Mouse (Mus musculus) embryonic facial prominence, embryonic 10.5 days (tissue): Measurements from ENCODE around the gene Nfkbib. TPM values are rescaled to one million over a fixed set of nuclear protein-coding genes. Genes with fewer than 3 reads are reported as not detected.

ENCODE experiments used
- DNase-seq: peaks from one replicate; pipeline ENCODE4 v3.0.0-alpha.2; 2017; ENCODE audit warnings: low spot score
- H3K27ac ChIP-seq: fragments of 300-500 bp; sonication (generic); replicated peaks from 2 replicates; pipeline ENCODE4 v1.5.1; 2016; ENCODE audit warnings: mild to moderate bottlenecking
- H3K27me3 ChIP-seq: fragments of 300-500 bp; sonication (generic); replicated peaks from 2 replicates; pipeline ENCODE4 v1.6.1; 2016; ENCODE audit warnings: low read depth, mild to moderate bottlenecking; ENCODE audit not compliant: poor library complexity, severe bottlenecking
- H3K36me3 ChIP-seq: fragments of 300-500 bp; sonication (generic); replicated peaks from 2 replicates; pipeline ENCODE4 v1.6.1; 2016; ENCODE audit warnings: mild to moderate bottlenecking, moderate library complexity
- H3K4me1 ChIP-seq: fragments of 300-500 bp; sonication (generic); 2 replicates; pipeline ENCODE4 v1.6.1; 2016
- H3K4me3 ChIP-seq: fragments of 300-500 bp; sonication (generic); 2 replicates; pipeline ENCODE4 v1.5.1; 2016; ENCODE audit warnings: mild to moderate bottlenecking, moderate library complexity
- H3K9me3 ChIP-seq: fragments of 300-500 bp; sonication (generic); 2 replicates; pipeline ENCODE4 v1.6.1; 2016; ENCODE audit warnings: mild to moderate bottlenecking
- WGBS: fragments of 180-500 bp; shearing (Covaris S2); methylation state at CpG from one replicate; pipeline ENCODE4 v1.1.7; 2016; 5-methylcytosine and 5-hydroxymethylcytosine counted together
- polyA plus RNA-seq: library from polyadenylated mRNA; unstranded; fragments of >200 nt; fragmentation: Nextera tagmentation; extraction: Ambion mirVana; gene quantifications from 2 replicates; pipeline ENCODE4 v1.2.1, GENCODE M21; 2016

The Nfkbib gene
- polyA plus RNA-seq, 1 experiment from 2014 or later: 55.1 TPM

GRCm38 (mm10) chr7:28808957-28809393 lies 41.7 kb upstream of the Nfkbib start:
- WGBS: under 1% methylated on average over 32 of the region's 32 CpGs
- Histone ChIP-seq H3K4me1 (peaks cover 40% of the 10 kb centered on the region), H3K36me3 (peaks cover 23% of the 10 kb centered on the region)

GRCm38 (mm10) chr7:28808221-28808941 lies 41.1 kb upstream of the Nfkbib start, which contains the start of gene Hnrnpl:
TSS of gene Hnrnpl (plus strand) at chr7:28808541.
- Histone ChIP-seq H3K9me3 (no peaks in the 10 kb centered on the region), H3K4me1 (peaks cover 40% of the 10 kb centered on the region), H3K27me3 (no peaks in the 10 kb centered on the region), H3K27ac (peak within 1 kb of the TSS; percentile 100), H3K4me3 (peak within 1 kb of the TSS; percentile 93), H3K36me3 (peaks cover 17% of the 10 kb centered on the region)
- 3% methylated on average over 35 of the region's 35 CpGs for WGBS
- DNase-seq: no peak

More at GRCm38 (mm10) chr7:28808957-28809393, 41.7 kb upstream of the Nfkbib start:
- peak overlapping the region; percentile 100 for H3K27ac ChIP-seq
- H3K9me3 ChIP-seq: no peaks in the 10 kb centered on the region
- H3K27me3 ChIP-seq: no peaks in the 10 kb centered on the region
- peak overlapping the region; percentile 93 for H3K4me3 ChIP-seq
- peak; percentile 97 for DNase-seq

GRCm38 (mm10) chr7:28807641-28808220 lies 40.4 kb upstream of the Nfkbib start:
- Histone ChIP-seq H3K9me3 (no peaks in the 10 kb centered on the region), H3K36me3 (peaks cover 11% of the 10 kb centered on the region), H3K4me3 (peak overlapping the region; percentile 93), H3K27me3 (no peaks in the 10 kb centered on the region), H3K27ac (peak overlapping the region; percentile 100), H3K4me1 (peaks cover 40% of the 10 kb centered on the region)
- 36% methylated on average over 6 of the region's 8 CpGs for WGBS
- DNase-seq: no peak

GRCm38 (mm10) chr7:28806869-28807268 lies 39.6 kb upstream of the Nfkbib start:
- DNase-seq: no peak
- WGBS: 86% methylated on average over 4 of the region's 4 CpGs
- Histone ChIP-seq H3K27me3 (no peaks in the 10 kb centered on the region), H3K27ac (0 out of 2 replicates have a peak overlapping the region, but pooled peaks have one; percentile 35), H3K9me3 (no peaks in the 10 kb centered on the region), H3K36me3 (peaks cover 2% of the 10 kb centered on the region), H3K4me1 (peaks cover 40% of the 10 kb centered on the region), H3K4me3 (no peak overlapping the region)

- H3K36me3 ChIP-seq: no peaks in the 10 kb centered on the region
- WGBS: 56% methylated on average over 4 of the region's 4 CpGs
- peaks cover 48% of the 10 kb centered on the region for H3K4me1 ChIP-seq
- H3K4me3 ChIP-seq: no peak overlapping the region
- no peaks in the 10 kb centered on the region for H3K9me3 ChIP-seq
- no peaks in the 10 kb centered on the region for H3K27me3 ChIP-seq
- no peak for DNase-seq
- H3K27ac ChIP-seq: peak overlapping the region; percentile 86
Observed at GRCm38 (mm10) chr7:28803756-28804155, 36.4 kb upstream of the Nfkbib start.

GRCm38 (mm10) chr7:28802846-28803588 lies 35.7 kb upstream of the Nfkbib start:
- Histone ChIP-seq H3K4me3 (peak overlapping the region; percentile 37), H3K27me3 (no peaks in the 10 kb centered on the region), H3K9me3 (no peaks in the 10 kb centered on the region), H3K36me3 (no peaks in the 10 kb centered on the region), H3K27ac (peak overlapping the region; percentile 86), H3K4me1 (peaks cover 43% of the 10 kb centered on the region)
- DNase-seq: peak; percentile 72
- 5% methylated on average over 10 of the region's 10 CpGs for WGBS

- H3K9me3 ChIP-seq: no peaks in the 10 kb centered on the region
- peak overlapping the region; percentile 86 for H3K27ac ChIP-seq
- WGBS: 29% methylated on average over 10 of the region's 10 CpGs
- DNase-seq: peak; percentile 64
- no peaks in the 10 kb centered on the region for H3K36me3 ChIP-seq
- H3K4me3 ChIP-seq: peak overlapping the region; percentile 37
- H3K27me3 ChIP-seq: no peaks in the 10 kb centered on the region
- peaks cover 36% of the 10 kb centered on the region for H3K4me1 ChIP-seq
Observed at GRCm38 (mm10) chr7:28801901-28802670, 34.8 kb upstream of the Nfkbib start.

- no peaks in the 10 kb centered on the region for H3K9me3 ChIP-seq
- WGBS: 82% methylated on average over 3 of the region's 3 CpGs
- peak overlapping the region; percentile 86 for H3K27ac ChIP-seq
- H3K4me1 ChIP-seq: peaks cover 42% of the 10 kb centered on the region
- no peak overlapping the region for H3K4me3 ChIP-seq
- no peaks in the 10 kb centered on the region for H3K36me3 ChIP-seq
- no peak for DNase-seq
- H3K27me3 ChIP-seq: no peaks in the 10 kb centered on the region
Observed at GRCm38 (mm10) chr7:28801451-28801850, 34.1 kb upstream of the Nfkbib start.

GRCm38 (mm10) chr7:28799994-28800393 lies 32.7 kb upstream of the Nfkbib start:
- Histone ChIP-seq H3K4me3 (no peak overlapping the region), H3K36me3 (no peaks in the 10 kb centered on the region), H3K9me3 (no peaks in the 10 kb centered on the region), H3K27me3 (no peaks in the 10 kb centered on the region), H3K27ac (no peak overlapping the region), H3K4me1 (peaks cover 49% of the 10 kb centered on the region)
- 94% methylated on average over 9 of the region's 9 CpGs for WGBS
- DNase-seq: no peak

- peak overlapping the region; percentile 44 for H3K4me3 ChIP-seq
- peaks cover 34% of the 10 kb centered on the region for H3K4me1 ChIP-seq
- WGBS: 18% methylated on average over 32 of the region's 32 CpGs
- DNase-seq: peak; percentile 82
- H3K27ac ChIP-seq: peak overlapping the region; percentile 74
- H3K36me3 ChIP-seq: no peaks in the 10 kb centered on the region
- H3K9me3 ChIP-seq: no peaks in the 10 kb centered on the region
- H3K27me3 ChIP-seq: no peaks in the 10 kb centered on the region
Observed at GRCm38 (mm10) chr7:28796562-28796975, 29.3 kb upstream of the Nfkbib start.

- peak overlapping the region; percentile 44; the same call in 1 of the 2 replicates for H3K4me3 ChIP-seq
- H3K27ac ChIP-seq: peak overlapping the region; percentile 74
Observed at GRCm38 (mm10) chr7:28795832-28796231, 28.5 kb upstream of the Nfkbib start.

GRCm38 (mm10) chr7:28794496-28794895 lies 27.2 kb upstream of the Nfkbib start:
- no peak for DNase-seq
- H3K4me1 ChIP-seq: peaks cover 48% of the 10 kb centered on the region
- 92% methylated on average over 3 of the region's 3 CpGs for whole genome bisulfite sequencing

More at GRCm38 (mm10) chr7:28795832-28796231, 28.5 kb upstream of the Nfkbib start:
- H3K36me3 ChIP-seq: no peaks in the 10 kb centered on the region
- peaks cover 34% of the 10 kb centered on the region for H3K4me1 ChIP-seq
- no peaks in the 10 kb centered on the region for H3K9me3 ChIP-seq
- DNase-seq: no peak
- H3K27me3 ChIP-seq: no peaks in the 10 kb centered on the region
- WGBS: 78% methylated on average over 15 of the region's 15 CpGs

More at GRCm38 (mm10) chr7:28794496-28794895, 27.2 kb upstream of the Nfkbib start:
- no peak overlapping the region for H3K4me3 ChIP-seq
- H3K27ac ChIP-seq: no peak overlapping the region
- H3K36me3 ChIP-seq: no peaks in the 10 kb centered on the region
- no peaks in the 10 kb centered on the region for H3K9me3 ChIP-seq
- no peaks in the 10 kb centered on the region for H3K27me3 ChIP-seq
